Mouse (Mus musculus) c-Kit-positive CD71-negative TER-119-negative erythroid progenitor cells, embryonic 14.5 days (primary cell): ENCODE measurements at regions not wholly inside any gene's neighbourhood (a gene's known extent, or its start where the extent isn't known, plus 50 kb on each side); places are given as distances from the start of the nearest gene placed in this dataset.

Experiments used
- DNase-seq: peaks from one replicate; pipeline ENCODE4 v3.0.0-alpha.2; 2013; ENCODE audit warnings: low read depth

DNA sequence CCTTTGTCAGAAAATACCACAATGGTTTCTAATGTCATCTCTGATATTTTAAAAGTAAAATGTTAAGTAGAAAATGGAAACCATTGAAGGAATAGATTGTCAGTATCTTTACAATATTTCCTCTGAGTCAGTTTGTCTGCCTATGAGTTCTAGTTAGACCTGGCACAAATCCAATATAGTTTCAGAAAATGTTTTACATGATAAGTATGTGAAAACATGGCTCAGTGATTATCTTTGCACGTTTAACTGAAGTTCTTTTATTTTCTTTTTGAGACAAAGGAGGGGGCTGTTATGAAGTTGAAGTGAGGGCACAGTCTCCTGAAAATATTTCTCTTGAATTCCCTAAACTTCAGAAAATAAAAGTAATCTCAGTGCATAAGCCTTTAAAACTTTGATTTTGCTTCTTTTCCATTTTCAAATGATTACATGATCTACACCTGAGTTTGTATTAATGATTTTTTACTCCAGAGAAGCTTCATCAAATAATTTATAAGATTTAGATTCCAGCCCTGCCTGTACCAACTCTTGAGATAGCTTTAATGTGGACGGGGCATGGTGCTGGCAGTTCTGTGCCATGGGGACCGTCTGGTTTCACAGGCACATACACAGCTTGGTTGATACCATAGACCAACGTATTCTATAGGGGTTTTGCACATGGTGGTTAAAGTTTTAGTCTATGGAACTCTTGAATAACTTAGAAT, 336.5 kb downstream of the Pdha2 start:
- DNase-seq, result no peak

- DNase-seq, result no peak
These were observed 337.9 kb downstream of the Pdha2 start for GRCm38 (mm10) chr3:140874070-140874895.

DNA sequence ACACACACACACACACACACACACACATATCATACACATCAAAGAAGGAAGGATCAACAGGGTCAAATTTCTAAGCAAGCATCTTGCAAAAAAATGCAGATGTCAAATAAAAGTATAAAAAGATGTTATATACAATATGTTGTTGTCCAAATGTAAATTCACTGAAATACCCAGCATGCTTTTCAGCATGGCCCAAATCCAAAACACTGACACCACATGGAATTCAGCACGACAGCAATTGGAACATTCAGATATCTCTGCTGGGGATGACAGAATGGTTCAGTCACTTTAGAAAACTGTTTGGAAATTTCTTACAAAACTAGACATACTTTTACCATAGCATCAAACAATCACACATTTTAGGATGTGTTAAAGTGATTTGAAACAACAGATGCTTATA, 339.6 kb downstream of the Pdha2 start:
- no peak for DNase-seq

DNA sequence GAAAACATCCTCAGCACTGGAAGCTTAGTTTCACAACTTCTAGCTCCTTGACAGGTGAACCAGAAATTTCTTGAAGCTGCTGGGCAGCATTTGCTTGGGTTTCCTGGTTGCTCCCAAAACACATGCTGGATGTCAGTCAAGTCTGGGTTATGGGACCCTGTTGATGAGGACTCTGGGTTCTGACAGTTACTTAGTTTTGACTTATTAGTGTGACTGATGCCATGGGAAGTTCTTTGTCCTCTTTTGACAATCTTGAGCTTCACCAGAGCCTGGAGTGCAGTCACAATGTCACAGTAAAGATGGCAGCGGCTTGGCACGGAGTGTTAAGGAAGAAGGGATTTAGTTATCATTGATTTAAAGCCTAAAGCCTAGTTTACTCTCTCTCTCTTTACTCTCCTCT, 340.9 kb downstream of the Pdha2 start:
- no peak for DNase-seq

GRCm38 (mm10) chr3:140840197-140840596, 372.0 kb downstream of the Pdha2 start:
- no peak for DNase-seq

DNA sequence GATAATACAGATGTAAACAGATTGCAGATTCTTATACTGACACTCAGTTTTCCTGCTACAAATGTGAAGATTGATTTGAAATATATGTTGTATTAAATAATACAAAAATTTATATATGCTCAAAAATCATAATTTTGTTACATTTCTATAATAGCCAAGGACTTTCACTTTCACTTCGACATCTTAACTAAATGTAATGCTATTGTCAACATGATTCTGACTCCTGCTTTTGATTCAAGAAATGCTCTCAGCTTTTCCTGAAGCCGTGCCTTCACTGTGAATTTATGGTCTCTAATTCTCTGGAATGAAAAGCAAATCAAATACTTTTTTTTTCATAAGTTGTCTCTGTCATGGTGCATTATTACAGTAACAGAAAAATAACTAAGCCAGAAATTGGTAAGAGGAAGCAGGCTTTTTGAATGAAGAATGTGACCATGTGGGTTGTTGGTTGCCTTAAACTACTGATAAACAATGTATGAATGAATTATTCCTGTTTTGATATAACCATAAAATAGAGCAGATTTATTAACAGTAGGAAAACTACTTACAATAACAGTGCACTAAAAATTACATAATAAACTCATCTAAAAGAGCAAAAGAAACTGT, 374.1 kb downstream of the Pdha2 start:
- DNase-seq, result no peak

DNA sequence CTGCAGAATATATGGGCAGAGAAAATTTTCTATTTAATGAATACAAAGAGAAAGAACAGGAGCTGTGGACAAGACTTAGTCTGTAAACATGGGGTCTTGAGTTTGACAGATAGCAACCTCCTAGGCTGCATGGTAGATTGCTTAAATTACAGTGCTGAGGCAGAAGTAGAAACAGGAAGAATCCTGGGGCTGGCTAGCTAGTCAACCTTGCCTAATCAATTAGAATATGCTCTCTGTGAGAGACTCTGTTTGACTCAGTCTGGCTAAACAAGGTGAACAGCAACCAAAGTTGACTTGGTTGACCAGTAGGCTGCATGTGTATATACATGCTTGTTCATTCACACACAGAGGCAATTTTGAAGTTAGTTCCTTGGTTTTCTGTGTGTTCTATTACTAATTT, 390.9 kb downstream of the Pdha2 start:
- DNase-seq, result no peak

DNA sequence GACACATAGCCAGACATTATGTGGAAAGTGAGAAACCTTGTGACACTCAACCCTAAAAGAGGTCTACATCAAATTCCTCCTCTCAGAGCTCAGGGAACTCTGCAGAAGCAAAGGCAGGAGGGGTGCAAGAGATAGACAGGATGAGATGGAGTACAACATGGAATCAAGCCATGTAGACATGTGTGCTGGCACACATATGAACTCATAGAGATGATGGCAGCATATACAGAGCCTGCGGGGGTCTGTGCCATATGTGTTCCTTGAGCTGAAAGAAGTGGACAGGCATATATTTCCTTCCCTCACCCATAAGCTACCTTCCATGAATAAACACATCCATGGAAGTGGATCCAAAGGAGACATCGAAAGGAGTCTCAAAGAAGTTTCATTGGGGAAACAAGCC, 406.6 kb downstream of the Pdha2 start:
- DNase-seq, result no peak

- DNase-seq, result no peak
These were observed 419.2 kb downstream of the Pdha2 start for GRCm38 (mm10) chr3:140792943-140793342.

GRCm38 (mm10) chr3:140785700-140786099, 426.5 kb downstream of the Pdha2 start:
- no peak for DNase-seq

GRCm38 (mm10) chr3:140760051-140760450, 452.1 kb downstream of the Pdha2 start:
- no peak for DNase-seq

GRCm38 (mm10) chr3:140744501-140744900, 467.7 kb downstream of the Pdha2 start:
- no peak for DNase-seq

GRCm38 (mm10) chr3:140740430-140740829, 471.7 kb downstream of the Pdha2 start:
- no peak for DNase-seq

GRCm38 (mm10) chr3:140738654-140739369, 473.3 kb downstream of the Pdha2 start:
- peak; percentile 5 for DNase-seq

DNA sequence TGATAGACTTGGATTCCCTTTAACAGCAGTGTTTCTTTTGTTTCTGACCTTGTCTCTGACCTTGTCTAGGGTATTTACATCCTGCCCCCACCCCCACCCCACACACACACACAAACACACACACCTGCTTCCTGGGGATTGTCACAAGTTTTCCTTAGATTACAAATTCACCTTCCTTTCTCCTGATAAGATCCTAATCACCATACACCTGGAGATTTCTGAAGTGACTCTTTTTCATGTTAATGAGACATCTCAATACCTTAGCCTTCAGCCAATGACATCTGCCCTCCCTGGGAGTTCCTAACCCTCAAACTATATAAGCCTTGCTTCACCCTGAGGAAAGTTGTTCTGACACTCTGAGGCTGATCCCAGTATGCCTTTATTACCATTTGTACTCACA, 495.3 kb downstream of the Pdha2 start:
- no peak for DNase-seq

- DNase-seq, result no peak
These were observed 504.5 kb downstream of the Pdha2 start for GRCm38 (mm10) chr3:140707591-140708131.

DNA sequence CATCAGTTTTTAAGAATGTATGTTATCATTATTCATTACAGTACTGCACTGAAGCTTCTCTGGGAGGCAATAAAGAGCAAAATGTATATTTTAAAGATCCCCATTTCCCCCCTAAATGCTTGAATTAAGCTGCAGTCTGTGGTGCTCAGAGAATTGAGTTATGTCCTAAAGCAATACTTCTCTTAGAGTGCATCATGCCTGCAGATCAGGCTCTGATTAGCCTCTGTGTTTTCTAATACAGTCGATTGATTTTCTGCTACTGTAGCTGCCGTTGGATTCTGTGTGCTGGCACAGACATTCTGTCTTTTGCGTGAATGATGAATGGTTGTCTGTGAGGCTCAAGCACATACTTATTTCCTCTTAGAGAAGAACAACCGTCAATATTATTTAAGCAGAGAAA, 505.4 kb downstream of the Pdha2 start:
- no peak for DNase-seq

DNA sequence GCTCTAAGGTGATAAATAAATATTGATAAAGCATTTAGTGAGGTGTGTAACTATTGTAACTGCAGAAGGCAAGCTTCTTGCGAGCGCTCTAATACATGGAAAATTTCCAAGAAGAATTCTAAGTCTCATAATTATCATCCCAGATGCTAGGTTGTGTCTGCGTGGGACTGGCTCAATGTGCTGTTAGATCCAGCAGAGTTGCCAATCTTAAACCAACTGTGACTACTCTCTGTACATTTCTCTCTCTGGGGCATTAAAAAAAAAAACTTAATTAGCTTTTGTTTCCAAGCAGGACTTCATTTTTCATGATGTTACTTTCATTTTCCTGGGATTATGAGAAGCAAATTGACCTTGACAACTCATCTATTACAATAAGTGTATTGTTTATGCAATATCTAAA, 506.6 kb downstream of the Pdha2 start:
- no peak for DNase-seq

- no peak for DNase-seq
These were observed 509.2 kb downstream of the Pdha2 start for GRCm38 (mm10) chr3:140702929-140703328.

DNA sequence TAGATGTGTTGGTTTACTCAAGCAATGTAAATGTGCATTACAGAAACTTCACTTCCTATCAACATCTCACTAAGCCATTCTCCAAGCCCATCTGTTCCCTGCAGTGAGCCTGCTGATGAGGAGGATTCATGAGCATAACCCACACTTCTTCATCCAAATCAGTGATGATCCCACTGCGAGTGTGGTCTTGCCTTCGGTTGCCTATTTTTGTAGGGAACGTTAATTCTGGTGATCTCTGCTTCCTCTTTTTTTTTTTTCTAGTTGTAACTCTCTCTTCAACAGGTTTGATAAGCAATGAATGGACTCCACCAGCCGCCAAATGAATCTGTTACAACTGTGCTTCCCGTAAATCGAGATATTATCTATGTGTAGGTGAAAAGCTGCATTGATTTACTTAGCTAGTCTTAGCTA, 509.9 kb downstream of the Pdha2 start:
- no peak for DNase-seq

DNA sequence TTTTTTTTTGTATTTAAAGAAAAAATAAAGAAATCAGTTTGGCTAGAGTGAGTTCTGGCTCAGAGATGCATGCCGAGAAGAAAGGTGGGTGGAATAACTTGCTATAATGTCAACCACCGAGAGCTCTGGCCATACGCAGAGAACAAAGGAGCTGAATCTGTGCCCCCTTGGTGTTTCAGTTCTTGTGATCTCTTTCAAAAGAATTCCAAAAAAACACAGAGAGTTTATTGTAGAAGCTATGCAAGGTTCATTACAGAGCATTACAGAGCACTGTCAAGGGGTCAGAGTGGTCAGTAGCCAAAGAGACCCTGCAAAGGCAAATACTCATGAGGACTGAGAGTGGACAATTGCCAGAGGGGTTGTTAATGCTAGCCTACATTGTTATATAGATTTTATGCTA, 514.9 kb downstream of the Pdha2 start:
- no peak for DNase-seq

- no peak for DNase-seq
These were observed 529.4 kb downstream of the Pdha2 start for GRCm38 (mm10) chr3:140682794-140683193.
